Mouse (Mus musculus) central nervous system, embryonic 14 days (tissue): ENCODE results near the gene Rps15. TPM values are rescaled to one million over a fixed set of nuclear protein-coding genes. Genes with fewer than 3 reads are reported as not detected.

Source experiments
- polyA plus RNA-seq: library from polyadenylated mRNA; depleted of rRNA; stranded (reverse); fragments of >200 nt; gene quantifications from 2 replicates; pipeline ENCODE4 v1.2.3, GENCODE M21; 2012; rRNA removed

Rps15 gene
- 2,757 and 2,767 TPM in 2 replicates for polyA plus RNA-seq

GRCm38 (mm10) chr10:80292251-80293146 lies at the start of gene Rps15:
TSS of gene Rps15 (plus strand) at chr10:80292453.

DNA sequence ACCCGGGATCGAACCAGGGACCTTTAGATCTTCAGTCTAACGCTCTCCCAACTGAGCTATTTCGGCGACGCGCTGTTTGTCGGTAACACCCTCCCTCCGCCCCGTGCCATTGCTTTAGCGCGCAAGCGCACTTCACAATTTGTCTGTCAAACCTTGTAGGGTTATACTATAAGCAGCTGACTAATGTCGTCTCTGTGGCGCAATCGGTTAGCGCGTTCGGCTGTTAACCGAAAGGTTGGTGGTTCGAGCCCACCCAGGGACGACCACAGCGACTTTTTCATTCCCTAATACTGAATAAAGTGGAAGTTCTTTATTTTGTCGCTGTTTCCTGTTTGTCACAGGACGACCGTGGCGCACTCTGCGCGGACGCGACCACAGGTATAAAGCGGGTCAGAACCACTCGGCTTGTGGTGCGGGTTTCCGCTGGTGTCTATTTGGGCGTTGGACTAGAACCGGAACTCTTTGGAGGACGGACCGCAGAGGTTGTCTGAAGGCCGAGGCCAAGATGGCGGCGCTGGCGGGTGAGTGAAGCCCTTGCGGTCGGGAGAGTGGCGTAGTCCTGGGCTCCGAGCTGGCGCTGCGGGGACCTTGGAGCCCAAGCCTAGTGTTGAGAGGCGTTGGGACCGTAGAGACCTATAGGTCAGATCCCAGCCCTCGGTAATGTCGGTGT lies 43.1 kb upstream of the Rps15 start, which contains the start of gene Ndufs7:
Gene Ndufs7, plus strand, starts transcription at position 151 of the 670 bp plus-strand sequence.

DNA sequence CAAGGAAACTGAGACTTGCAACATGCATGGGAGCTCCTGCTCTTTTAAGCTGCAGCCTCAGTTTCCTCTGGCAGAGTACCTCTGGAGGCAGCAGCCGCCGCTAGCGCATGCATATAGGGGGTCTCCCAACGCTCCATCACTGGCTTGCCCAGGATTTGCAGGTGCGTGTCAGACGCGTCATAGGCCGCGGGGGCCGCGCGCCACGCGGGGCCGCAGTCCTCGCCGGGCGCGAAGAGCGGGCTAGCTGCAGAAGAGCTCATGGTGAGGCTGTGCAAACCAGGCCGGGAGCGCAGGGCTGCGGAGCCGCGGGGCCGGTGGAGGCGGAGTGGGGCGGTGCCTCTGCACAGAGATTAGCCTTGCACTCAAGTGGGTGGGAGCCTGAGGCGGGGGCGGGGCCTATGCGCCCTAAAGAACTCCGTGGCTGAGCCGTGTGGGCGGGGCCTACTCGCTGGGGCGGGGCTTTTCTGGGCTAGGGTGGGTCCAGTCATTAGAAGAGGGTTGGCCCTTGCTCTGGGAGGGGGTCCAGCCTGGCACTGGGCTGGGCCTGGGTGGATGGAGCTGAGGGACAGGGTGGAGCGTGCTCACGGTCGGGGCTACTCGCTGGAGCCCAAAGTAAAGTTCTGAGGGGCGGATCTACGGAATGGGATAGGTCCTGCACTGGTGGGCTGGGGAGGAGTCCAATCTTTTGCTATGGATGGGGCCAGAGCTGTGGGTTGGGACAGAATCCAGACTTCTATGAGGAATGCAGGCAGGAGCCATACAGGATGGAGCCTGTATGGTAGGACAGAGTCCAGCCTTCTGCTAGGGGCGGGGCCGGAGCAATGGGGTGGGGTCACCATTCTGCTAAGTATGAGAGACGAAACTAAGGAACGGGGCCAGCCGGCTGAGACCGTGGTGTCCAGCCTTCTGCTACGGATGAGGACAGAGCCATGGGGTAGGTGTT lies 31.3 kb upstream of the Rps15 start, which contains the start of the genes Gamt and Dazap1:
Gene Gamt, minus strand, starts transcription at position 371 of the 943 bp plus-strand sequence.
Gene Dazap1, plus strand, starts transcription at position 845 of the 943 bp plus-strand sequence.

DNA sequence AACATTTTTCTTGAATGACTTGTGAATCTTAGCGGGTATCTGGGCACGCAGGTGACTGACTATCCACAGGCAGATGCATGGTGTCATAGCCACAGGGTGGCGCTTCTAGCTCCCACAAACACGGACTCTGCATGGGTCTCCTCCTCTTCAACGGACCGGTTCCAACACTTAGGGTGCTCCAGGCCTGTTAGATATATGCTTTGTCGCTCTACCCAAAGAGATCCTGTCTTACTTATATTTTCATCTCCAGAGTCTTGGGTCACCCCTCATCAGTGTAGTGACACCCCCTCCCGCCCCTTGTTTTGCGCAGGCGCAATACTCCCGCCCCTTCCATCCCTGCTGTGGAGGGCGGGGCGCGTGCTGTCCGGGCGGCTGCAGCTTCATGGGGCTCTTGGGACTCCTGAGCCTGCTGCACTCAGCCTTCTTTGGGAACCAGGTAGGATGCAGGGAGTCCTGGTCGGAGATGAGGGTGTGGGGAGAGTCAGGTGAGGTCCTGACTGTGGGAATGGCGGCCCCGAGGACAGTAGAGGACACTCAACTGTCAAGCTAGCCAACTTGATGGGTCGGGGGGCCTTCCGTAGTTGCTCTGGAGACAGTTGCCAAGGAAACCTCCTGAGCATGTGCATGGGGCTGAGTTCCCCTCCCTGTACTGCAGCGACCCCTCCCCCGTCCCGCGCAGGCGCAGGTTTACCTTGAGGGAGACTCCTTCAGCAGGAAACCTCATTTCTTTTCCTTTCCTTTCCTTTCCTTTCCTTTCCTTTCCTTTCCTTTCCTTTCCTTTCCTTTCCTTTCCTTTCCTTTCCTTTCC lies 3.6 kb downstream of the Rps15 start, which contains the start of gene Apc2:
Gene Apc2, plus strand, starts transcription at position 360 of the 808 bp plus-strand sequence.

GRCm38 (mm10) chr10:80320340-80320760 lies 28.1 kb downstream of the Rps15 start, which contains the start of gene 2310011J03Rik:
TSS of gene 2310011J03Rik (minus strand) at chr10:80320537.

DNA sequence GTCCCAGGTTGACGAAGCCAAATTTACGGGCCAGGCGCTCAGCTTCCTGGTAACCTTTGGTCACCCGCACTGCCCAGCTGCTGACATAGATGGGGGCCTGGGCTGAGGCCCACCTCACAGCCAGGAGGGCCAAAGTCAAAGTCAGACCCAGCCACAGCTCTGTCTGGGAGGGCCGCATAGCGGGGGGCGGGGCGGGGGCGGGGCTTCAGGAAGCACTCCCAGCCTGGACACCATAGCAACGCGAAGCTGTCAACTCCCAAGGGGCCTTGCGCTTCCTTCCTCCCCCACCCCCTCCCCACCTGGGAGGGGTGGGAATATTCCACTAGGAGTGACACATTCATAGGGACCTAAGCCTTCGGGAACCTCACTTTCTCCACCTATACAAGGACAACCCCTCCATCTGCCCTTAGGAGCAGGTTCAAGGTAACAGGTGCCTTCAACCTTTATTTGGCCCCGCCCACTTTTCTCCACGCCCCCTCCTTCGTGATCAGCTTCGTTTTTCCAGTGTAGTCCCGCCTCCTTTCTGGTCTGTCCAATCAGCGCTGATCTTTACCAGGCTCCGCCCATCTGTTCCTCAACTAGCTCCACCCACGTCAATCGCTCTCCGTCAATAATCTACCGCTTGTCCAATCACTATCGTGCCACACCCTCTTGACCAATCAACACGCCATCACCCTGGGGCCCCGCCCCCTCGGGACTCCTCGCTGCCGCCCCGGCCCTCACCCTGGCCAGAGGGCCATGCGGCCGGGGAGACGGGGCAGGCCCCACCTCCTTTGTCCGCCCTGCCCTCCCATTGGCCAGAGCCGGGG lies 37.2 kb downstream of the Rps15 start, which contains the start of the genes Pcsk4 and Reep6:
Gene Pcsk4, minus strand, starts transcription at position 226 of the 809 bp plus-strand sequence.
Gene Reep6, plus strand, starts transcription at position 681 of the 809 bp plus-strand sequence.

Other genes with a start within 250 kb of the Rps15 start
- 405 and 406 TPM in 2 replicates for gene Gpx4, start 245.3 kb upstream of the Rps15 start, polyA plus RNA-seq
- 28.9 and 30.5 TPM in 2 replicates for gene Sbno2, start 186.9 kb upstream of the Rps15 start, polyA plus RNA-seq
- 122 and 127 TPM in 2 replicates for gene Stk11, start 176.7 kb upstream of the Rps15 start, polyA plus RNA-seq
- 370 and 392 TPM in 2 replicates for gene Atp5d, start 153.8 kb upstream of the Rps15 start, polyA plus RNA-seq
- gene Cbarp, start 151.6 kb upstream of the Rps15 start, polyA plus RNA-seq, result 141 and 148 TPM in 2 replicates
- gene Midn, start 144.2 kb upstream of the Rps15 start, polyA plus RNA-seq, result 166 and 189 TPM in 2 replicates
- gene Cirbp, start 126.5 kb upstream of the Rps15 start, polyA plus RNA-seq, result 465 and 485 TPM in 2 replicates
- gene 1600002K03Rik, start 119.5 kb upstream of the Rps15 start, polyA plus RNA-seq, result 19.6 and 22.3 TPM in 2 replicates
- gene Efna2, start 113.0 kb upstream of the Rps15 start, polyA plus RNA-seq, result 44.2 and 45.0 TPM in 2 replicates
- 67.3 and 73.6 TPM in 2 replicates for gene Mum1, start 66.0 kb upstream of the Rps15 start, polyA plus RNA-seq
- gene Ndufs7, start 43.3 kb upstream of the Rps15 start, polyA plus RNA-seq, result 288 TPM in 2 replicates
- gene Gamt, start 31.4 kb upstream of the Rps15 start, polyA plus RNA-seq, result 15.4 and 28.3 TPM in 2 replicates
- 207 and 232 TPM in 2 replicates for gene Dazap1, start 31.0 kb upstream of the Rps15 start, polyA plus RNA-seq
- 145 and 166 TPM in 2 replicates for gene Apc2, start 3.5 kb downstream of the Rps15 start, polyA plus RNA-seq
- 29.7 and 29.8 TPM in 2 replicates for gene 2310011J03Rik, start 28.1 kb downstream of the Rps15 start, polyA plus RNA-seq
- 4.5 and 6.3 TPM in 2 replicates for gene Pcsk4, start 37.0 kb downstream of the Rps15 start, polyA plus RNA-seq
- 2.2 and 3.2 TPM in 2 replicates for gene Reep6, start 37.5 kb downstream of the Rps15 start, polyA plus RNA-seq
- 1.4 and 2.8 TPM in 2 replicates for gene Adamtsl5, start 56.0 kb downstream of the Rps15 start, polyA plus RNA-seq
- gene Plk5, start 64.0 kb downstream of the Rps15 start, polyA plus RNA-seq, result 2.6 and 2.9 TPM in 2 replicates
- gene Mex3d, start 95.2 kb downstream of the Rps15 start, polyA plus RNA-seq, result 86.4 and 98.5 TPM in 2 replicates
- gene Mbd3, start 107.1 kb downstream of the Rps15 start, polyA plus RNA-seq, result 273 and 295 TPM in 2 replicates
- 870 and 900 TPM in 2 replicates for gene Uqcr11, start 114.4 kb downstream of the Rps15 start, polyA plus RNA-seq
- 145 and 156 TPM in 2 replicates for gene Tcf3, start 141.2 kb downstream of the Rps15 start, polyA plus RNA-seq
- gene Onecut3, start 202.4 kb downstream of the Rps15 start, polyA plus RNA-seq, result 4.1 and 6.6 TPM in 2 replicates
- 0.58 and 0.81 TPM in 2 replicates for gene Atp8b3, start 246.7 kb downstream of the Rps15 start, polyA plus RNA-seq